Mouse (Mus musculus): Measurements from ENCODE around the gene Zswim3. TPM values are rescaled to one million over a fixed set of nuclear protein-coding genes. Genes with fewer than 3 reads are reported as not detected.
"Not testable (repeated sequence)": the region's sequence is repeated elsewhere in the genome, so short reads cannot be mapped to it uniquely, and the experiment has no call there.

The Zswim3 gene
- polyA plus RNA-seq, 1 experiment from 2014 or later, result 16.9 TPM

- H3K27me3 ChIP-seq (ENCODE audit: control insufficient read depth, insufficient read depth, low read length), result no peaks in the 10 kb centered on the region
- H3K4me2 ChIP-seq (ENCODE audit: low read depth, low read length), result no peak overlapping the region
- H3K4me1 ChIP-seq (ENCODE audit: control insufficient read depth, insufficient read depth, low read length), result no peaks in the 10 kb centered on the region
- H3K36me3 ChIP-seq (ENCODE audit: control insufficient read depth, insufficient read depth, low read length), result peaks cover 41% of the 10 kb centered on the region
- WGBS, result 35% methylated on average over 5 of the region's 5 CpGs
- no peak overlapping the region for H3K4me3 ChIP-seq (ENCODE audit: low read depth, low read length)
- no peak overlapping the region for H3K9ac ChIP-seq (replicated peaks; ENCODE audit: low read depth, low read length)
- no peaks in the 10 kb centered on the region for H3K9me3 ChIP-seq (ENCODE audit: control insufficient read depth, low read length)
- no peak overlapping the region for H3K27ac ChIP-seq (ENCODE audit: low read depth, low read length)
- peak; percentile 50; the same call in 1 of the 2 replicates for ATAC-seq (ENCODE audit: low read depth)
These were observed 10.6 kb upstream of the Zswim3 start for GRCm38 (mm10) chr2:164794293-164794692.

DNA sequence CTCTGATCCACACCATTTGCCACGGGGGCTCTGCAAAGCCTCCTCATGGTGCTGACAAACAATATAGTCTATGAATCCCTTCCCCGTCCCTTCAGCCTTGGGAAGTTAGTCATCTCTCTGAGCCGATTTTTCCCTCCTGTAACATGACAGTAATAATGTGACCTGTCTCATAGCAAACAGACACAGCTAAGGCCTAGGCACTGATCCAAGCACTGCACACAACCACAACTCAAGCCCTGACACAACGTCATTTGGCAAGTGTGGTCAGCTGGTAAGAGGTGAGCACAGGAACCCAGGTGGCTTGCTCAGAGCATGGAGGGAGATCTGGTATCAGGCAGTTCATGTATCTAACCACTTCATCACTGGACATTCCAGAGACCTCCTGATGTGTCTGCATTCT is 9.0 kb upstream of the Zswim3 start:
- H3K4me3 ChIP-seq (ENCODE audit: low read depth, low read length), result no peak overlapping the region
- peaks cover 41% of the 10 kb centered on the region for H3K36me3 ChIP-seq (ENCODE audit: control insufficient read depth, insufficient read depth, low read length)
- H3K9ac ChIP-seq (replicated peaks; ENCODE audit: low read depth, low read length), result no peak overlapping the region
- H3K27ac ChIP-seq (ENCODE audit: low read depth, low read length), result no peak overlapping the region
- no peaks in the 10 kb centered on the region for H3K9me3 ChIP-seq (ENCODE audit: control insufficient read depth, low read length)
- no peak overlapping the region for H3K4me2 ChIP-seq (ENCODE audit: low read depth, low read length)
- no peak for ATAC-seq (ENCODE audit: low read depth)
- WGBS, result 90% methylated on average over 4 of the region's 4 CpGs
- H3K27me3 ChIP-seq (ENCODE audit: control insufficient read depth, insufficient read depth, low read length), result no peaks in the 10 kb centered on the region
- no peaks in the 10 kb centered on the region for H3K4me1 ChIP-seq (ENCODE audit: control insufficient read depth, insufficient read depth, low read length)

- WGBS, result 86% methylated on average over 6 of the region's 6 CpGs
- not testable (repeated sequence) for H3K4me1 ChIP-seq (ENCODE audit: control insufficient read depth, insufficient read depth, low read length); H3K27me3 ChIP-seq (ENCODE audit: control insufficient read depth, insufficient read depth, low read length); H3K9ac ChIP-seq (replicated peaks; ENCODE audit: low read depth, low read length); H3K27ac ChIP-seq (ENCODE audit: low read depth, low read length); H3K9me3 ChIP-seq (ENCODE audit: control insufficient read depth, low read length); H3K4me3 ChIP-seq (ENCODE audit: low read depth, low read length); ATAC-seq (ENCODE audit: low read depth); H3K4me2 ChIP-seq (ENCODE audit: low read depth, low read length)
- peaks cover 26% of the 10 kb centered on the region for H3K36me3 ChIP-seq (ENCODE audit: control insufficient read depth, insufficient read depth, low read length)
These were observed 6.3 kb upstream of the Zswim3 start for GRCm38 (mm10) chr2:164798554-164798953.

DNA sequence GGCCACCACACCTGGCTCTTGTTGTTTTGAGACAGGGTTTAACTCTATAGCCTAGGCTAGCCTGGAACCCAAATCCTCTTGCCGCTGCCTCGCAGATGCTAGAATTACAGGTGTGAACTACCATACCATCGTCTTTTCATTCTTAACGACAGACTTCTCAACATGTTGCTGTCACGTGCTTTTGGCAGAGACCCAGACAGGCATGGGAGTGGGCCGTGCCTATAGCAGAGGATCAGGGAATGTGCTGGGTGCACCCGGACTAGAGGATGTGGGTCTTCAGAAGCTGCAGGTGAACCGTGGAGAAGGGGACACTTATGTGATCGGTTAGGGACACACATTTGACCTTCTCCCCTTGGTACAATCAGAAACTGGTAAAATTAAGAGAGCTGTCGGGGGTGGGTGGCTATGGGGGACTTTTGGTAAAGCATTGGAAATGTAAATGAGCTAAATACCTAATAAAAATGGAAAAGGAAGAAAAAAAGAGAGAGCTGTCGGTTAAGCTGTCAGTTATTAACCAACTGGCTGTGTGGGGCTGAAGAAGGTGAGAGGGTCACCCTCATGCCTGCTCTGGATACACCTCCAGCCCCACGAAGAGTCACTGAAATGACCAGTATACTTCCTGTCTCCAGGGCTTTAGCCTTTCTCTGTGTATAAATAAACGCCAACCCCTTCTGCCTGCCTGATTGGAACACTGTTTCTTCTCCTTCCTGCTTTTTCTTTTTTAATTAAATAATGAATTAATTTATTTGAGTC is 4.5 kb upstream of the Zswim3 start:
- Histone ChIP-seq H3K4me2 (ENCODE audit: low read depth, low read length) (no peak overlapping the region), H3K4me3 (ENCODE audit: low read depth, low read length) (no peak overlapping the region), H3K4me1 (ENCODE audit: control insufficient read depth, insufficient read depth, low read length) (peaks cover 13% of the 10 kb centered on the region), H3K9ac (replicated peaks; ENCODE audit: low read depth, low read length) (no peak overlapping the region), H3K27me3 (ENCODE audit: control insufficient read depth, insufficient read depth, low read length) (no peaks in the 10 kb centered on the region), H3K27ac (ENCODE audit: low read depth, low read length) (no peak overlapping the region), H3K36me3 (ENCODE audit: control insufficient read depth, insufficient read depth, low read length) (peaks cover 16% of the 10 kb centered on the region), H3K9me3 (ENCODE audit: control insufficient read depth, low read length) (no peaks in the 10 kb centered on the region)
- ATAC-seq (ENCODE audit: low read depth), result no peak
- 95% methylated on average over 13 of the region's 13 CpGs for WGBS

DNA sequence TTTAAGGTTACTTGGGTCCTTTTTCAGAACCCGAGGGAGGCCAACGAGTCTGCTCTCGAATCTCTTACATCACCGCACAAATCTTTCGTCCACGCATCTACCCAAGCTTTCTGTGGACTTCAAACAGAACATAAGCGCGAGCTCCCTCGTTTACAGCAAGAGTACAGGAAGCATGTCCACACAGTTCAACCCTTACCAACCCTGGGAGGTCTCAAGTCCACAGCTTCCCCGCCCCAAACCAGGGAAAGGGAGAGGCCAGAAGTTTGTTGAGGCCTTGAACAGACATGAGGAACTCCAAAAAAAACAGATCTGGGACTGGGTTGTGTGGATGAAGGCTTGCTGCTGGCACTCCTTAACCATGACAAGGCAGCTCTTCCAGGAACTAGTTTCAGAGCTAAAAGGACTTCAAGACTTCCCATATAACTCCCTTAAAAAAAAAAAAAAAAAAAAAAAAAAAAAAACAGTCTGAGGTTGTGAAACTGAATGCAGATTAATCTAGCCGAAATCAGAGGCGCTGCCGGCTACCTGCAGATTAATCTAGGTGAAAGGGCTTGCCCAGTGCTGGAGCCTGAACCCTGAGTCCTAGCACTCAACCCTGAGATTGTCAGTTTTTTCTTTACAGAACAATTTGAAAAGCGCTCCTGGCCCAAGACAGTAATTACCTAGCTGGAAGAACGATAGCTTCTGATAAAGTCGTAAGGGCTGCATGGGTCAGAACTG is 1.5 kb upstream of the Zswim3 start:
- Histone ChIP-seq H3K27ac (ENCODE audit: low read depth, low read length) (no peak overlapping the region), H3K9me3 (ENCODE audit: control insufficient read depth, low read length) (no peaks in the 10 kb centered on the region), H3K4me3 (ENCODE audit: low read depth, low read length) (peak overlapping the region; percentile 54; the same call in 1 of the 2 replicates), H3K4me2 (ENCODE audit: low read depth, low read length) (peak overlapping the region; percentile 64), H3K36me3 (ENCODE audit: control insufficient read depth, insufficient read depth, low read length) (peaks cover 3% of the 10 kb centered on the region), H3K9ac (replicated peaks; ENCODE audit: low read depth, low read length) (peak overlapping the region; percentile 67; the same call in 1 of the 2 replicates), H3K27me3 (ENCODE audit: control insufficient read depth, insufficient read depth, low read length) (no peaks in the 10 kb centered on the region), H3K4me1 (ENCODE audit: control insufficient read depth, insufficient read depth, low read length) (peaks cover 16% of the 10 kb centered on the region)
- no peak for ATAC-seq (ENCODE audit: low read depth)
- 94% methylated on average over 16 of the region's 16 CpGs for WGBS

- Histone ChIP-seq H3K4me3 (ENCODE audit: low read depth, low read length) (peak overlapping the region; percentile 54), H3K36me3 (ENCODE audit: control insufficient read depth, insufficient read depth, low read length) (peaks cover 3% of the 10 kb centered on the region), H3K4me2 (ENCODE audit: low read depth, low read length) (peak overlapping the region; percentile 64), H3K4me1 (ENCODE audit: control insufficient read depth, insufficient read depth, low read length) (peaks cover 16% of the 10 kb centered on the region), H3K9me3 (ENCODE audit: control insufficient read depth, low read length) (no peaks in the 10 kb centered on the region), H3K27me3 (ENCODE audit: control insufficient read depth, insufficient read depth, low read length) (no peaks in the 10 kb centered on the region), H3K9ac (replicated peaks; ENCODE audit: low read depth, low read length) (peak overlapping the region; percentile 67; the same call in 1 of the 2 replicates), H3K27ac (ENCODE audit: low read depth, low read length) (no peak overlapping the region)
- no peak for ATAC-seq (ENCODE audit: low read depth)
- 59% methylated on average over 1 of the region's 1 CpGs for WGBS
These were observed 981 bp upstream of the Zswim3 start for GRCm38 (mm10) chr2:164803921-164804313.

- H3K27ac ChIP-seq (ENCODE audit: low read depth, low read length), result peak overlapping the region; percentile 66
- peaks cover 16% of the 10 kb centered on the region for H3K4me1 ChIP-seq (ENCODE audit: control insufficient read depth, insufficient read depth, low read length)
- whole genome bisulfite sequencing, result under 1% methylated on average over 21 of the region's 21 CpGs
- no peaks in the 10 kb centered on the region for H3K9me3 ChIP-seq (ENCODE audit: control insufficient read depth, low read length)
- no peaks in the 10 kb centered on the region; the same call in none of the 2 replicates for H3K36me3 ChIP-seq (ENCODE audit: control insufficient read depth, insufficient read depth, low read length)
- no peak; the same call in 1 of the 2 replicates for ATAC-seq (ENCODE audit: low read depth)
- H3K9ac ChIP-seq (replicated peaks; ENCODE audit: low read depth, low read length), result peak overlapping the region; percentile 52
- peak overlapping the region; percentile 62 for H3K4me2 ChIP-seq (ENCODE audit: low read depth, low read length)
- H3K27me3 ChIP-seq (ENCODE audit: control insufficient read depth, insufficient read depth, low read length), result no peaks in the 10 kb centered on the region
- peak overlapping the region; percentile 54 for H3K4me3 ChIP-seq (ENCODE audit: low read depth, low read length)
These were observed 427 bp downstream of the Zswim3 start for GRCm38 (mm10) chr2:164805332-164805718.

DNA sequence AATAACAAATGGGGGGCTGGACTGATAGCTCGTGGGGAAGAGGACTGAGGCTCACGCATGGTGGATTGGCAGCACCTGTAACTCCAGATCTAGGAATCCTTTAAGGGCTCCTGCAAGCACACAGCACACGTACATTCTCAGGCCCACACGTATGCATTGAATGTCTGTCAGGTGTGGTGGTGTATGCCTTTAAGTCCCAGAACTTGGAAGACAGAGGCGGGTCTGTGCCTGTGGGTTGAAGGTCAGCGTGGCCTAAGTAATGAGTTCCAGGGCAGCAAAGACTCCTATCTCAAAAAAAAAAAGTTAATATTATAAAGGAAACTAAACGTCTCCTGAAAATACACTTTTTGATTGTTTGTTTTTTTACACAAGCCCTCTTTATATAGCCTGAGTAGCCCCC is 1.7 kb downstream of the Zswim3 start:
- Histone ChIP-seq H3K27me3 (ENCODE audit: control insufficient read depth, insufficient read depth, low read length) (no peaks in the 10 kb centered on the region), H3K4me2 (ENCODE audit: low read depth, low read length) (no peak overlapping the region), H3K4me1 (ENCODE audit: control insufficient read depth, insufficient read depth, low read length) (peaks cover 16% of the 10 kb centered on the region), H3K9ac (replicated peaks; ENCODE audit: low read depth, low read length) (no peak overlapping the region), H3K4me3 (ENCODE audit: low read depth, low read length) (no peak overlapping the region), H3K36me3 (ENCODE audit: control insufficient read depth, insufficient read depth, low read length) (no peaks in the 10 kb centered on the region; the same call in 1 of the 2 replicates), H3K9me3 (ENCODE audit: control insufficient read depth, low read length) (no peaks in the 10 kb centered on the region), H3K27ac (ENCODE audit: low read depth, low read length) (no peak overlapping the region)
- no peak for ATAC-seq (ENCODE audit: low read depth)
- WGBS, result 86% methylated on average over 7 of the region's 7 CpGs

- 51% methylated on average over 2 of the region's 2 CpGs for WGBS
- Histone ChIP-seq H3K9me3 (ENCODE audit: control insufficient read depth, low read length) (no peaks in the 10 kb centered on the region), H3K4me1 (ENCODE audit: control insufficient read depth, insufficient read depth, low read length) (no peaks in the 10 kb centered on the region), H3K27ac (ENCODE audit: low read depth, low read length) (no peak overlapping the region), H3K4me2 (ENCODE audit: low read depth, low read length) (no peak overlapping the region), H3K4me3 (ENCODE audit: low read depth, low read length) (no peak overlapping the region), H3K27me3 (ENCODE audit: control insufficient read depth, insufficient read depth, low read length) (no peaks in the 10 kb centered on the region), H3K9ac (replicated peaks; ENCODE audit: low read depth, low read length) (no peak overlapping the region), H3K36me3 (ENCODE audit: control insufficient read depth, insufficient read depth, low read length) (no peaks in the 10 kb centered on the region; the same call in 1 of the 2 replicates)
- ATAC-seq (ENCODE audit: low read depth), result no peak
These were observed 8.7 kb downstream of the Zswim3 start for GRCm38 (mm10) chr2:164813557-164813956.

All from neural tube, embryonic 14.5 days (tissue).